Comparison of ENCODE assay signal across 8 mouse cellular contexts in the genomic region with DNA sequence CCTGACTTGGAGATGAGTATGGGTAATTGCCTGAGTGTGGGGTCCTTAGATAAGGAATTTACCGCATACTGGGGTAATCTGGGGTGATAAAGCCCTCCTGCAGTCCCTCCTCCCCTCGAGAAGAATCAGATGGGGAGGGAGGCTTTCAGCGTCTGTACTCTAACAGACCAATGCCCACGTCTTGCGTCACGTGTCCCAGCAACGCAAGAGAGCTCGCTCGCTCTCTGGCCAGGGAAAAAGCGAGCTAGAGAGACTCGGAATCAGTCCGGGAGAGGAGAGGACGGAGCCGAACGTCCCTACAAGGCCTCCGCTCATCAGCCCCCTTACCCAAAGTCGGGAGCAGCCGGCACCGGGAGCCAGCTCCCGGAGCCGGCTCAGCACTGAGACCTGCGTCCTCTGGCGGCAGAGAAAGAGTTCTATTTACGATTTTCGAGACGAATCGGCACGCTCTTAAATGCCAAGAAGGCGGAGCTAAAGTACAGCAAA. TPM values are rescaled to one million over a fixed set of nuclear protein-coding genes. Genes with fewer than 3 reads are reported as not detected.
DNase-seq lines count a peak whose midpoint lies in the region; ATAC-seq and TF ChIP-seq lines count a peak whose summit lies in the region.

No protein-coding gene starts in this region.

- TF ChIP-seq EP300 in ES-Bruce4 (IDR thresholded peaks at IDR 0.05; ENCODE audit: insufficient read depth, low read depth, low read length): no peak

- H3K4me2 ChIP-seq in forebrain, embryonic 13.5 days: peak overlapping the region; percentile 65
- peak overlapping the region; percentile 62 for H3K4me2 ChIP-seq in intestine, embryonic 16.5 days (ENCODE audit: low read depth, low read length)
- peak overlapping the region; percentile 33 for H3K4me2 ChIP-seq in stomach, embryonic 16.5 days (ENCODE audit: low read depth, low read length)

- H3K27me3 ChIP-seq in ES-Bruce4 (ENCODE audit: control insufficient read depth, insufficient read depth, low read length, poor library complexity, severe bottlenecking): 0 out of 2 replicates have a peak, but pooled peaks cover 2% of the 10 kb centered on the region
- peaks cover 44% of the 10 kb centered on the region for H3K27me3 ChIP-seq in forebrain, embryonic 13.5 days
- peaks cover 22% of the 10 kb centered on the region for H3K27me3 ChIP-seq in intestine, embryonic 16.5 days (replicated peaks; ENCODE audit: control insufficient read depth, insufficient read depth, low read length)
- peaks cover 19% of the 10 kb centered on the region for H3K27me3 ChIP-seq in stomach, embryonic 16.5 days (ENCODE audit: control insufficient read depth, insufficient read depth, low read length)

- ATAC-seq in forebrain, embryonic 13.5 days: no peak
- ATAC-seq in intestine, embryonic 16.5 days: no peak
- peak; percentile 36; the same call in 1 of the 2 replicates for ATAC-seq in megakaryocyte, adult 5-6 weeks (ENCODE audit: poor library complexity, severe bottlenecking)
- no peak for ATAC-seq in stomach, embryonic 16.5 days (ENCODE audit: insufficient read depth, low FRiP score)

- H3K27ac ChIP-seq in ES-Bruce4 (ENCODE audit: insufficient read depth, low read length): no peak overlapping the region
- no peak overlapping the region for H3K27ac ChIP-seq in forebrain, embryonic 13.5 days
- no peak overlapping the region for H3K27ac ChIP-seq in intestine, embryonic 16.5 days (ENCODE audit: low read length)
- H3K27ac ChIP-seq in stomach, embryonic 16.5 days (ENCODE audit: low read length): no peak overlapping the region

- 49% methylated on average over 29 of the region's 29 CpGs for WGBS in forebrain, embryonic 13.5 days
- 41% methylated on average over 29 of the region's 29 CpGs for WGBS in intestine, embryonic 16.5 days
- 57% methylated on average over 29 of the region's 29 CpGs for WGBS in stomach, embryonic 16.5 days

- no peaks in the 10 kb centered on the region for H3K4me1 ChIP-seq in ES-Bruce4 (ENCODE audit: control insufficient read depth, insufficient read depth, low read length)
- H3K4me1 ChIP-seq in forebrain, embryonic 13.5 days: peaks cover 45% of the 10 kb centered on the region
- peaks cover 10% of the 10 kb centered on the region for H3K4me1 ChIP-seq in intestine, embryonic 16.5 days (ENCODE audit: control insufficient read depth, insufficient read depth, low read length)
- peaks cover 17% of the 10 kb centered on the region for H3K4me1 ChIP-seq in stomach, embryonic 16.5 days (ENCODE audit: control insufficient read depth, insufficient read depth, low read length)

- H3K36me3 ChIP-seq in ES-Bruce4 (ENCODE audit: control insufficient read depth, insufficient read depth, low read length, poor library complexity, severe bottlenecking): peaks cover 2% of the 10 kb centered on the region; the same call in 1 of the 2 replicates
- H3K36me3 ChIP-seq in forebrain, embryonic 13.5 days (ENCODE audit: poor library complexity, severe bottlenecking): 0 out of 2 replicates have a peak, but pooled peaks cover 4% of the 10 kb centered on the region
- peaks cover 7% of the 10 kb centered on the region; the same call in 1 of the 2 replicates for H3K36me3 ChIP-seq in intestine, embryonic 16.5 days (ENCODE audit: control insufficient read depth, insufficient read depth, low read length)
- peaks cover 19% of the 10 kb centered on the region for H3K36me3 ChIP-seq in stomach, embryonic 16.5 days (ENCODE audit: control insufficient read depth, insufficient read depth, low read length)

- peak; percentile 27 for TF ChIP-seq CTCF in ES-Bruce4 (IDR thresholded peaks at IDR 0.05; ENCODE audit: low read depth, low read length)

- H3K9ac ChIP-seq in ES-Bruce4 (ENCODE audit: low read depth, poor library complexity, severe bottlenecking): no peak overlapping the region
- no peak overlapping the region for H3K9ac ChIP-seq in forebrain, embryonic 13.5 days
- H3K9ac ChIP-seq in intestine, embryonic 16.5 days (ENCODE audit: low read depth, low read length): no peak overlapping the region
- no peak overlapping the region for H3K9ac ChIP-seq in stomach, embryonic 16.5 days (ENCODE audit: low read length)

- peaks cover 24% of the 10 kb centered on the region for H3K9me3 ChIP-seq in ES-Bruce4 (replicated peaks; ENCODE audit: control insufficient read depth, insufficient read depth, low read length, poor library complexity, severe bottlenecking)
- peaks cover 63% of the 10 kb centered on the region for H3K9me3 ChIP-seq in forebrain, embryonic 13.5 days (replicated peaks)
- H3K9me3 ChIP-seq in intestine, embryonic 16.5 days (ENCODE audit: control insufficient read depth, low read length): peaks cover 44% of the 10 kb centered on the region
- H3K9me3 ChIP-seq in stomach, embryonic 16.5 days (replicated peaks; ENCODE audit: control insufficient read depth, low read length): peaks cover 57% of the 10 kb centered on the region

- peak; percentile 56 to 67 for DNase-seq in cerebellum, postnatal 10 days
- DNase-seq in cerebellum, adult 9-10 months: no peak
- DNase-seq in right cerebral cortex, postnatal 36 days (ENCODE audit: low spot score in 2 of 2): no peak

- H3K4me3 ChIP-seq in ES-Bruce4 (ENCODE audit: low read depth, low read length): peak overlapping the region; percentile 39
- H3K4me3 ChIP-seq in forebrain, embryonic 13.5 days: peak overlapping the region; percentile 10; the same call in 1 of the 2 replicates
- H3K4me3 ChIP-seq in intestine, embryonic 16.5 days (ENCODE audit: low read length): peak overlapping the region; percentile 27
- H3K4me3 ChIP-seq in stomach, embryonic 16.5 days (replicated peaks; ENCODE audit: low read length): peak overlapping the region; percentile 18; the same call in 1 of the 2 replicates

- TF ChIP-seq POLR2A in ES-Bruce4 (IDR thresholded peaks at IDR 0.05; ENCODE audit: insufficient read depth, low read length): no peak

RNA-seq across cellular contexts. Expression of gene Gnas, which starts 13.0 kb away (rescaled TPM):
- 394 and 424 TPM in 2 replicates for polyA plus RNA-seq in ES-Bruce4 (2011; ENCODE audit: insufficient read depth, insufficient read length, low read depth, missing spikeins)
- 976 and 1,086 TPM in 2 replicates for polyA plus RNA-seq in forebrain, embryonic 13.5 days (2015; fragmentation: Nextera tagmentation; extraction: Ambion mirVana)
- polyA plus RNA-seq in intestine, embryonic 16.5 days (2015; fragmentation: Nextera tagmentation; extraction: Ambion mirVana): 402 and 775 TPM in 2 replicates
- total RNA-seq in megakaryocyte, adult 5-6 weeks (2015): 518 and 554 TPM in 2 replicates
- 238 and 262 TPM in 2 replicates for total RNA-seq in megakaryocyte, adult 5-6 weeks (2017)
- 581 and 721 TPM in 2 replicates for polyA plus RNA-seq in stomach, embryonic 16.5 days (2015; fragmentation: Nextera tagmentation; extraction: Ambion mirVana)

RNA-seq across cellular contexts. Expression of gene Gm20721, which starts 49.4 kb away (rescaled TPM):
- polyA plus RNA-seq in ES-Bruce4 (2011; ENCODE audit: insufficient read depth, insufficient read length, low read depth, missing spikeins): 0.40 and 0.90 TPM in 2 replicates
- 9.4 TPM in 2 replicates for polyA plus RNA-seq in forebrain, embryonic 13.5 days (2015; fragmentation: Nextera tagmentation; extraction: Ambion mirVana)
- polyA plus RNA-seq in intestine, embryonic 16.5 days (2015; fragmentation: Nextera tagmentation; extraction: Ambion mirVana): 37.0 and 98.1 TPM in 2 replicates
- total RNA-seq in megakaryocyte, adult 5-6 weeks (2015): 0.21 TPM in 1 of 2 replicates, not detected in the other
- 1.5 and 3.4 TPM in 2 replicates for total RNA-seq in megakaryocyte, adult 5-6 weeks (2017)
- 34.1 and 63.1 TPM in 2 replicates for polyA plus RNA-seq in stomach, embryonic 16.5 days (2015; fragmentation: Nextera tagmentation; extraction: Ambion mirVana)

Comparison
In these comparisons a context has a peak if more than half of its experiments do, and no peak if none do; other contexts are left out.
1. DNase-seq: peak in cerebellum, postnatal 10 days (2 of 2); none in cerebellum, adult 9-10 months (single experiment) and right cerebral cortex, postnatal 36 days (0 of 2).
2. Peak in every context shown above with its lines, with median percentiles within 50 percentile points of each other: H3K4me3 ChIP-seq and H3K4me2 ChIP-seq.